Mouse (Mus musculus): ENCODE measurements around the gene Iqsec1.

- TF ChIP-seq CTCF (IDR thresholded peaks at IDR 0.05; ENCODE audit: low read depth, low read length) (peak; percentile 90), POLR2A (IDR thresholded peaks at IDR 0.05; ENCODE audit: extremely low read depth, insufficient read depth, low read length) (no peak)
Observed at GRCm38 (mm10) chr6:90653736-90654135, 334.7 kb downstream of the Iqsec1 start.
